Mouse (Mus musculus): Measurements from ENCODE around the gene Txndc5.

DNA sequence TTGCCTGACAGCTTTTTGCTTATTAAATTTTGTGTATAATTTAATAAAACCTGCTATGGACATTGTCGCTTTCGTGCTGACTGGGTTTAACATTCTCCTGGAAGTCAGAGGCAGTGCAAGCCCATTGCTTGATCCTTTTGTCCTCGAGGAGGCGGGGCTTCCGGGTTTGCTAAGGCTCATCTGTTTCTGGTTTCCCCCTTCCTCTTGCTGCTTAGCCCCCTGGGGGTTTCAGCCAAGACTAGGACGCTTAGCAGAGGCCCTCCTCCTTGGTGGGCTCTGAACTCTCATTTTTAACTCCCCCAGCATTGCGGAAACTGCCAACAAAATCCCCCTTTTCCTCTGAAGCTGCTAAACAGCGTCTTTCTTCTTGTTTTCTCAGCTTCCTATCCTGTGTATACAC lies 51.7 kb downstream of the Txndc5 start:
- TF ChIP-seq GATA1 (IDR thresholded peaks at IDR 0.05; ENCODE audit: borderline replicate concordance, low read length) (no peak), FLI1 (IDR thresholded peaks at IDR 0.05; ENCODE audit: low read length) (no peak)

Measured in megakaryocyte, embryonic 14.5 days (primary cell).